Mouse (Mus musculus) common myeloid progenitor, adult 5-6 weeks (primary cell): ENCODE measurements around the gene Atp6v0a4. TPM values are rescaled to one million over a fixed set of nuclear protein-coding genes. Genes with fewer than 3 reads are reported as not detected.

ENCODE experiments used
- ATAC-seq: replicated peaks from 2 replicates; pipeline ENCODE4 v1.8.0; 2016; ENCODE audit warnings: low read depth, mild to moderate bottlenecking, moderate TSS enrichment, inconsistent platforms; ENCODE audit not compliant: poor library complexity, severe bottlenecking
- total RNA-seq: library from RNA; stranded (forward); fragments of 200-1000, 187-1606 nt; gene quantifications from 2 replicates; pipeline ENCODE4 v1.2.3, GENCODE M21; 2017

The Atp6v0a4 gene
- total RNA-seq, 1 experiment from 2014 or later = 0.46 TPM

DNA sequence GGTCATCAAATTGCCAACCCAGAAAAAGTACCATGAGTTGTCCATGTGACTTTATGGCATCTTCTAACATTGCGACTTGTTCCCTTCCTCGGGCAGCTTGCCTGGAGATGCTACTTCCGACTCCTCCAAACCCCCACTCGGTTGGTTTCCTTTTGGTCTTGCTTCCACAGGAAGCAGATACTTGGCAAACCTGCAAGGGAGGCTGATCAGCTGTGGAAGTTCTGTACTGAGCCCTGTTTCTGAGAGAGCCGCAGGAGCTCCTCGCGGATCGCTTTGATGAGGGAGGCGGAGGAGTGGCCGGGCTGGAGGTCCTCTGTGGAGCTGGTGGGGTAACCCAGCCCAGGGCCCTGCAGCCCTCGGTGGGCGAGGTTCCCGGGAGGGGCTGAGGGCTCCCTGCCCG is 3.7 kb upstream of the Atp6v0a4 start:
- ATAC-seq = no peak

DNA sequence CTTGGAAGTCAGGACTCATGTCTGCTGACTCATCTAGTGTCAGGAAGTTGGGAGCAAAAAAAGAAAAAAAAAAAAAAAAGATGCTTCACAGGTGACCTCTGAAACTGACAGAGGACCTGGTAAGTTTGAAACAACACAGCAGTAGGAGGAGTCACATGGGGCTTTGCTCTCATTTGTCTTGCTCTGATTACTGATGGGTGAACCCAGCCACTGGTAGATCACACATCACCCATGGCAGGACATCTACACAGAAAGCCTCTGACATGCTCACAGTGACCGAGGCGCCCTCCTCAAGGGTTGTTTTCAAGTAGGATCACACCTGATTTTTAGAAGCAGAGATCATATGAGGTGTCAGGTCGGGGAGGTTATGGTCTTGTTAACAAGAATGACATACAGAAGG is 1.1 kb upstream of the Atp6v0a4 start:
- ATAC-seq = no peak

DNA sequence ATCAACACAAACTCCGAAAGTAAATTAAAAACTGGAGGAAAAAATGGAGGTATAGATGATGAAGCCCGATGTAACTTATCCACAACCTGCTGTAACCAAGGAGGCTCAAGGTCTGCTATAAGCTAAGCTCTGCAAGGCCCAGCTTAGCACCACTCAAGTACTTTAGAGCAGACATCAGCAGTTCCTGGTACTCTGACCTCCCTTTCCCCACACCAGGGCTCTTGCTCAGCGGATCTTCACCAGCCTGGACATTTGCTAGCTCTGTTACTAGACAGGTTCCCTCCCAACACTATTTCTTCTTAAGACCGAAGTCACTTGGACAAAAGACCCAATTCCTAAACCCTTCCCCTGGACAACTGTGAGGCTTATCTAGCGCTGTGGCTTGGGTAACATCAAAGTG is 496 bp upstream of the Atp6v0a4 start:
- ATAC-seq = no peak

DNA sequence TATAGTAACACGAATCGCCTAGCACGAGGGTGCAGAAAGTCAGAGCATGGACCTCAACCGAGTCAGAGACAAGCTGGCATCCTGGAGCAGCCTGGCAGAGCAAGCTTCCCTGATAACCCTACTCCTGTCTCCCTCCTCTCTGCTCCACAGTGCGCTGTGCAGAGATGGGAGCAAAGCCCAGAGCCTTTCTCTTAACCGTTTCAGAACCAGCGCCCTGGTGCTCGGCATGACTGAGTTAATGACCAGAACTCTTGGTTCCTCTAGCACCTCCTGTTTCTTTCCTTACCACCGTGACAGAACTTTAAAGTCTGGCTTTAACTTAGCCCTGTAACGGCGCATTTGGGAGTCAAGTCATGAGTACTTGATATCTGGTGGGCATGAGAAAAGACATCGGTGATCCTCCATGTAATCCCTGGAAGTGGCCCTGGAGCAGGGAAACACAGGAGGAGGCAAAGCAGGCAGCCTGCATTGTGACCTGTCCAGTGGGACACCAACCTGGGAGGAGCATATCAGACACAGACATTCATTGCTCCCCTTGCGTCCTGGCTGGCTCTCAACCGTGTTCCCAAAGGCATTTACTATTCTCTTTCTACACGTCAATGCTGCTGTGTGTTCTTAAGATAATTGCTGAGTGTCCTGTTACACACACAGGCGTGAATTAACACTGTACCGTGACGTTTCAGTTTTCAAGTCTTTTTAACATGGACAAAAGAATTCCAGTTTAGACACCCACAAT is 747 bp downstream of the Atp6v0a4 start:
- no peak for ATAC-seq

DNA sequence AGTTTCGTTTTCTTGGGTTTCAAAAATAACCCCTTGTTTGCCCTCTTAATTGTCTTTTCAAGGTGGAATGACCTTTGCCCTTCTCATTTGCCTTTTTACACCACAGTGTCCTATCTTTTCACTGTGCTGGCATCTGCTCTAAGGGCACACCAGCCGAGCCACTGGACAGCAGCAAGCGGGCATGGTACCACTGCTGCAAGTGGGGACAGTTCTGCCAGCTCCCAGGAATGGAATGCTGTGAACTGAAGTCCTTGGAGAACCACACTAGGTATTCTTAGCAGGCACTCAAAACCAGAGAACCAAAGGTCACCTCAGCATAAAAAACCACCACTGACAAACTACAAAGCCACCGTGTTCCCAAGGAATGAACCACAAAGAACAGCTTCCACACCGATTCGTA is 1.6 kb downstream of the Atp6v0a4 start:
- no peak for ATAC-seq

DNA sequence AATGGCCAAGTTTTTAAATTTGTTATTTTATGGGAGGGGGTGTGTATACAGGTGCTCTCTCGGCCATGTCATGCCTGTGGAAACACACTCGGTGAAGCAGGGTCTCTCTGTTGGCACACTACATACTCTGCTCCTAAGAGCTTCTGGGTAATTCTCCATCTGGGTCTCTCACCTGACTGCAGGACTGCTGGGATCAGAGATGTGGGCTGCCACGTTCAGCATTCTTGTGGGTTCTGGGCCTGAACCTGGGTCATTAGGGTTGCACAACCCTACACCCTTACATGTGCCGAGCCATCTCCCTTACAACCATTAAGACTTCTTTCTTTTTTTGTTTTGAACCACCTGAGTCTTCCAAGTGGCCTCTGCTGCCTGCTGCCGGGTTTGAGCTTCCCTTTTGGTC is 2.5 kb downstream of the Atp6v0a4 start:
- no peak for ATAC-seq

DNA sequence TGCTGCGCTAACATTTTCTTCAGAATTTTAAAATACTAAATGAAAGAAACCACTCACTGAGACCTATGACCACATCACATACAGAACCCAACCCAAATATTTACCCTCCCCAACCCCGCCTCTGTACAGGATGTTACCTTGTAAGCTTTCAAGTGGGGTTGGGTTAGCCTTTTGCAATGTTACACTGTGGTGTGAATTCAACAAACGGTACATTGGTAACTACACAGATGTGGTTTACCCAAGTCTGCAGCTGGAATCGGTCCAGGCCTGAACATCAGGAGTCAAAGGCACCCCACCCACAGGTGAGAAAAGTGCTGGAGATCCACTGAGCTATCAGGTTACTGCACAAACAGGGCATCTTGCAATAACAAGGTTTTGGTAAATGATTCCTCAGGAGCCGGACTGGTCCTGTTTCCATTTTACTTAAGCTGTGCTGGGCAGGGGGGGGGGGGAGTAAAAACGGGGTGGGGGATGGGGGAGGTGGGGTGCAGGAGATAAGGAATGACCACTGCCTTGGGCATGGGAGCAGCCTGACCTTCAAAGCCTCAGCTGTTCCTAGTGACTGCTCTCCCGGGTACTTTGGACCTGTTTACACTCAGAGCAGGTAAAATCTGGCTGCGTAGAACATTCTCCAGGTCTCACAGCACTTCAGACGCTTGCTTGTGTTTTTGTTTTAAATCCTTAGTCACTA is 3.6 kb downstream of the Atp6v0a4 start:
- no peak for ATAC-seq

DNA sequence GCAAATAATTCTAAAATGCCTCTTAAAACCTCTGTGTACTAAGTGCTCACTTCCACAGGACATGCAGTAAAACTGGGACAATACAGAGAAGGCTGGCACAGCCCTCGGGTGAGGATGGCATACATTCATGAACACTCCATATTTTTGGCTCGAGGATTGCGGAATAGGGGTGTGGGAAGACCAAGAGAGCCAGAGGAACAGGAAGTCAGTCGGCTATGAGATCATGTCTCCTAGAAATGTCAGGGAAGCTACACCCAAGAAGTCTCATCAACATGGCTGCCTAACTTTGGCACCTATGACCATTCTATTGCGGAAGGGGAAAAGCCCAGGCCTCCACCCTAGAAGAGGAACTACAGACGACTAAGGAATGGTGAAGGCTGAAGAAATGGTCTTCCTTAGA is 6.0 kb downstream of the Atp6v0a4 start:
- ATAC-seq = no peak

DNA sequence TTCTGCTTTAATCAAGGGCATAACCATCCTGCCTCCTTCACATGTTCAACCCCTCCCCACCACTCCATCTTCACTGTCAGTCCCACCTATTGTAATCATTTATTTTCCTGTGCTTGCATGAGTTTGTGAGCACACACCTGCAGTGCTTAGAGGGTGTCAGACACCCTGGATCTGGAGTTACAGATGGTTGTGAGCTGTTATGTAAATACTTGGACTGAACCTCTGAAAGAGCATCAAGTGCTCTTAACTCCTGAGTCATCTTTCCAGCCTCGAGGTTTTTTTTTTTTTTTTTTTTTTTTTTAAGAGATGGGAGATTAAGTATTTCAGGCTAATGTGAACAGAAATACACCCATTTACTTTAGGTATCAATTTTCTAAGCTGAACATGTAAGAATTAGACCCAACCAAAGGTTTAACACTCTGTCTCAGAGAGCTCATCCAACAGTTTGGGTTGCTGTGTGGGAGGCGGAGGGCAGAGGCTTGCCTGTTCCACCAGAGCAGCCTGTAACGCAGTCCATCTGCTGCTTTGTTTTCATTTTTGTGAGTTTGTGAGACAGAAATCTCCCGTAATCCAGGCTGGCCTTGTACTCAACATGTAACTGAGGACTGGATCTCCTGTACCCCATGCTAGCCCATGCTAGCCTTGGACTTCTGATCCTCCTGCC is 8.1 kb downstream of the Atp6v0a4 start:
- no peak for ATAC-seq

DNA sequence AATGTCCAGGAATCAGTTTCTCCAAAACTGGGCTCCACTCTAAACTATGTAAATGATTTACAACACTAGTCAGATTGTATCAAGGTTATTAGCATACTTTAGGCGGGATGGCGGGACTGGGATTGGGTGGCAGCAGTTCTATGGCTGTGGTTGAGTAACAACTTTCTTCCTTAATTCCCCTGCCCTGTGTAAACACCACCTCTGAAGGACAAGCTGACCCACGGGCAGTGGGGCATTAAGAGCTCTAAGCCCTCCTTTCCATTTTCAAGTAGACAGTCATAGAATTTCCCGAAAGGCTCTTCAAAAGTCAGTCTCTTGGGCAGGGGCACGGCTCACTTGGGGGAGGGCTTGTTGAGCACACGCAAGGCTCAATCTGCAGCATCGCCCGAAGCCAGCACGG is 13.5 kb downstream of the Atp6v0a4 start:
- no peak for ATAC-seq

DNA sequence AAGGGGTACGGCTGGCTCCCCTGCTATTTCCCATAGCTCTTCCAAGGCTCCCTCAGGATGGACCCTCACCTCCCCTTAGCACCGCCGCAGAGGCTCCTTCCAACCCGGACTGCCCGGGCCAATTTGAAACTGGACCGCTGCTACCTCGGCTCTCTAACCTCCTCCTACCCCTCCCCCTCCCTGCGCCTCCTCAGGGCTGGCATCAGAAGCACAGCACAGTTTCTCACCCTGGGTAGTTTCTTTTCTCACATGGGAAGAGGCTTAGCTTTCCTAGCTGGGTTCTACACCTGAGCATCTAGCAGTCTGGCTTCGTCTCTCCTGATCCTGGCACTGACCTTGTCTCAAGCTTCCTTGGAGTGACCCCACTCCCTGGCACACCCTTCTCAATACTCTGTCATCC is 14.5 kb downstream of the Atp6v0a4 start:
- no peak for ATAC-seq

DNA sequence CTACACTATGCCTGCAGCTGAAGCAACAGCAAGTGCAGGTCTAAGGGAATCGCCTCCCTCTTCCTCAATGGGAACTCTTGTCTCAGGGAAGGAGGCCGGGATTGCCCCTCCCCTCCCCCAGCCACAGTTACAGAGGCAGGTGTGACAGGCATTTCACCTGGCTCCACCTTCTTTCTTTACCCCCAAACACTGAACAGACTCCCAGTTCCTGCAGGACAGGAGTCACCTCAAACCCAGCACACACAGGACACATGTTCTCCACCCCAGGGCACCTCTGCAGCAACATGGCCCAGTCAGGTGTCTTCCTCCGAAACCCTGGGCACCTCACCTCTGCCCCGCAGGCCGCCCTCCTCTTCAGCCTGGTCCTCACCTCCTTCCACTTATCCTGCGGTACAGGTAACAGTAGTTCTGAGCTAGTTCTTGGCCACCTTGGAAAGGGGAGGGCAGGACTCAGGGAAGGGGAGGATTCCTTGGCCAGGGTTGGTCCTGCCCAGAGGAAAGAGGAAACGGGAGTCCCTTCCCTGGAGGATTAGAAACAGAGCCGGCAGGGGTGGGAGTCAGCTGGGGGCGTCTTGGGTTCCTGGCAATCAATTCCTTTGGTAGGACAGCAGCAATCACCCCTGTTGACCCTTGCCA is 15.1 kb downstream of the Atp6v0a4 start, which contains the start of gene Tmem213:
TSS of gene Tmem213 (plus strand) at position 96 of the 636 bp plus-strand sequence.
- no peak for ATAC-seq

DNA sequence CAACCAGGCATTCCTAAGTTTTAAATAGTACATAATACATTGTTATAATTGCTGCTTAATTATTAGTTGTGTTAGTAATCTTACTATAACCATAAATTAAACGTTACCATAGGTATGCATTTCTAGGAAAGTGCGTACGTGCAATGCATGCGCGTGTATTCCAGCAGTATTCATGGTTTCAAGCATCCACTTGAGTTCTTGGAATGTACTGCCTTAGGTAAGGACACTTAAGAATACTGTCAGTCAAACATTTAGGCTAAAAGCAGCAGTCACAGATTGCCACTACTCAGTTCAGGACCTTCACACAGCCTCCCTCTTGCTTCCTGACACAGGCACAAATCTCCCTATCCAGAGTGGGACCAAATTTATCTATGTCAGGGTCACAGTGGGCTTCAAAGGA is 15.9 kb downstream of the Atp6v0a4 start:
- ATAC-seq = no peak

DNA sequence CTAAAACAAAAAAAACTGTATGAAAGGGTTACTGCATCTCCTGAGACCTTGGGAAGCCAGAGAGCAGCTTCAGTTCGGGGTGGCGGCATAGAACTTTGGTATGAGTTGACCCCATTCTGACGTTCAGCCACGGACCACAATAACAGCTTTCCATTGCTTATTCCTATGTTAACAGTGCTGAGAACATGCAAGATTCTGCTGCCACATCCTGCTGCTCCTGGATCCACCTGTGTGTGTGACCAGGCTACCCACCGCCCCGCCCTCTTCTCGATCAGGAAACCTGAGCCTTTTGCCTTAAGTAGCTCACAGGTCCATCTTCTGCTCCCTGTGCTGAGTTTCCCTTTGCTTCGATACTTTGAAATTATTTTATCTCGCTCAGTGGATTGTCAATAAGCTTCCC is 18.5 kb downstream of the Atp6v0a4 start:
- ATAC-seq = no peak

DNA sequence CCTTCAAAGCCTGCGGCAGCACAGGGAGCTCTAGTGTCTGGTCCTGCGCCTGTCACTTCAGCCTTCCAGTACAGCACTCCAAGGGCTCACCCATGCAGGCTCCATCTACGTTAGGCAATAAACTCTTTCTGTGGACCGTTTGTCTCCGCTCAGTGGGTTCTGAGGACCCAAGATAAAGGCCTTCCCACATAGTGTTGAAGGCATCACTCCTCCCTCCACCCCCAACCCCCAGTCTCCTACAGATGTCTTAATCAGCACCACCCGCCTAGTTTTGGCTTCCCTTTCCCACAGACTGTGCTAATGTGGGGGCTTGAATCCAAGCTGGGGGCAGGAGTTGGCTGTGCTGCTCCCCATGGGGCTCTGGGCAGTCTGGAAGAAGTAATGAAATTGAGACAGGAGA is 20.6 kb downstream of the Atp6v0a4 start:
- ATAC-seq = no peak; the same call in 1 of the 2 replicates

DNA sequence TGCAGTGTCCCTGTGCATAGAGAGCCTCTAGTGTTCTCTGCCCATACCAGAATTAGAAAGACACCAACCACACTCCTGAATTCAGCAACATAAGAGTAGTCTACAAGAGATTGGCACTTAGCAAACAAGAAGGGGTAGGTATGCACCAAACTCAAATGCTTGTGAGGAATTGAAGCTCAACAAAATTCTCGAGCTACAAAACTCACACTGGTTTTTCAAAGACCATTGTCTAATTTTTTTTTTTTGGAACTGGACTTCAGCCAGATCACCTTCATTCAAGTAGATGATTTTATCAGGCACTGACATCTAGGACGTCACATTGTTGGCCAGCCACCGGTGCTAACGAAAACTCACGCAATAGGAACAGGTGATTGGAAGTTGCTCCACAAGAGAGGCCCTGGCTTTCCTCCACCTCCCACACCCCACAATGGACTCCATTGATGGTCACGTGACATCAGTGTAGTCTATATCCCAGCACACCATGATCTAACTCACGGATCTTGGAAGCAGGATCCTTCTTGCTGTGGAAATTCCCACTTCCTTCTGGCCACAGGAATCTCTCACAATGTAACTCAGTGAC is 22.1 kb downstream of the Atp6v0a4 start:
- ATAC-seq = no peak

DNA sequence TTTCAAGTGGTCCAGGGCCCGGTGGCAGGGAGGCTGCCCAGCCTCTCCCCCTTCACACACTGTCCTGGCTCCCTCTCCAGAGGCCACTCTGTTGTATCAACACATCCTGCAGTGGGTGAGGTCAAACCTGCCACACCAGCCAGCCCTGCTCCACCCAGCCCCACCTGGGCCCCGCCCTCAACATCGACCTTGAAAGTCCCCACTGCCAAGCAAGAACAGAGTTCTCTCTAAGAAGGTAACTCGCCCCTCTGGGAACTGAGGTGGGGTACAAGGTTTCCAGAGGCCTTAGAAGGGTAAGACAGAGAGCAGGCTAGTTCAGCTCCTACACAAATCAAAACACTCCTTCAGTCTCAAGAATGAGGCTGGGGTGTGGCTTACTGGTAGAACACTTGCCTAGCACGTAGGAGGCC is 27.4 kb downstream of the Atp6v0a4 start:
- no peak for ATAC-seq

DNA sequence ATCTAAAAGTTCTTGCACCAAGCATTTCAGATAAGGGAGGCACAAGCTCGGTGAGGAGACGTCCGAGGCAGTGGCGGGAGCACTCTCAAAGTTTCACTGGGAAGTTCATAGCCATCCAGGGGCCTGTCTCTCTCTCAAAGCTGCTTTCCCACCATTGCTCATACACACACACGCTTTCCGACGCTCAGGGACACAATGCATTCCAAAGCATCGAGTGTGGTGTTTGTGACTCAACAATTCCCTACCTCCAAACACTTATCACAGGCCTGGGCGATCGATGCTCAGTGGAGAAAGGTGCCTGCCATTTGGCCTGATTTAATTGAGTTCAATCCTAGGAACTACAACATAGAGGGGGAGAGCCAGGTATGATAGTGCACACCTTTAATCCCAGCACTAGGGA is 29.7 kb downstream of the Atp6v0a4 start:
- no peak for ATAC-seq

DNA sequence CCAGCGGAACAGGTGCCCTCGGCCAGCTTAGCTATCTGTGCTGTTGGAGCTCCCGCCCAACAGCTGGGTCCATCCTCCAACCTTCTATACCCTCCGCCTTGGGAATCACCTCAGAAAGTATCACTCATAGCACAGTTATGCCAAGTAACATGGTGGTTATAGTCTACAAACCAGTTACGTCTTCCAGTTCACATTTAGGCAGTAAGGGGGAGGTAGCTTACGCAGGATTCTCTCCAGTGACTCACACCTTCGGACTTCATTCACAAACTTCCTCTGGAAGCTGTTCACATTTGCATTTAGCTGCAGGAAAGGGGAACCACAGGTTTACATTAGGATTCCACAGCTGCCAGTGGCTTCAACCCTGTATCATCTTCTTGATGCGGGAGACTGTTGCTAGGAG is 31.8 kb downstream of the Atp6v0a4 start:
- ATAC-seq = no peak

DNA sequence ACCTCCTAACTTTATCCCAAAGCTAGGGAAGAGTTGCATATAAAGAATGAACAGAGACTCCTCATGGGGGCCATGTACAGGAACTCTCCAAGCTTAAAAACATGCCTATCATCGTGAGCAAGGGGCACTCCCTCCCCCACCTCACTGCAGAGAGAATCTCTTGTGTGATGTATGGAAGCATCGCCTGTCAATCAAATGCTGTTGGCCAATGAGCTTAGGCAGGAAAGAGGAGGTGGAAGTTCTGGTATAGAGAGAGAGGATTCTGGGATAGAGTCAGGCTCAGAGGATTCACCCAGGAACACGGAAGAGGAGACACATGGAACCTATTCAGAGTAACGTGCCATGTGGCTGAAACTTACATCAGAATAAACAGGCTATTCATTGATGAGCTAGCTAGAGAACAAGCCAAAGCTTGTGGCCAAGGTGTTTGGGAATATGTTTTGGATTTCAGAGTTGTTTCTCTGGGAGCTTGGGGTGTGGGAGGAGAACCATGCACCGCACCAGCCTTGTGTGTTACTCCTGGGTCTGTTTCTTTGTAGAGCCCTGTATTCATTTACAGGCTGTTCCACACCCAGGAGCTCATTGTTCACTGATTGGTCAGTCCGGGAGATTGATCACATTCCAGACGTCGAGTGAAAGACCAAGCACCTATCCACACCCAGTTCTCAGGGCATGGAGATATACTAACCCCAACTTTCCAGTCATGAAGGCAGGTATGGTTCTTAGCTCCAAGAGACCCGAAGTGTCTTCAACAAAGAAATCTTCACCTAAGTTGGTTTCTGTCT is 37.0 kb downstream of the Atp6v0a4 start:
- no peak for ATAC-seq
